Mouse (Mus musculus) bone marrow, adult 2 months (tissue): Measurements from ENCODE around the gene Csn3.

ENCODE experiments used
- CTCF ChIP-seq: fragments of 200-500 bp; IDR thresholded peaks from 2 replicates; pipeline ENCODE4 v1.5.1; 2011; ENCODE audit warnings: low read length, control low read depth; ENCODE audit not compliant: control insufficient read depth, insufficient read depth
- POLR2A ChIP-seq: fragments of 200-500 bp; IDR thresholded peaks from 2 replicates; pipeline ENCODE4 v1.6.1; 2011; ENCODE audit warnings: low read depth, mild to moderate bottlenecking, control low read depth, low read length, borderline replicate concordance; ENCODE audit not compliant: control insufficient read depth

- TF ChIP-seq CTCF (no peak), POLR2A (no peak)
Observed at GRCm38 (mm10) chr5:87951836-87952235, 26.5 kb downstream of the Csn3 start.
